Mouse (Mus musculus) forebrain, embryonic 14.5 days (tissue): ENCODE data around the gene Tbc1d30. TPM values are rescaled to one million over a fixed set of nuclear protein-coding genes. Genes with fewer than 3 reads are reported as not detected.
A peak's percentile ranks its signal among the peaks of the same experiment; 100 is the strongest.
"Not testable (repeated sequence)": the region's sequence is repeated elsewhere in the genome, so short reads cannot be mapped to it uniquely, and the experiment has no call there.

Experiments
- ATAC-seq: fragments of 200-750 bp; cut with Nextera tagmentation; 2 replicates; pipeline ENCODE4 v1.8.0; 2017; ENCODE audit warnings: mild to moderate bottlenecking, moderate library complexity
- DNase-seq: peaks from one replicate; pipeline ENCODE4 v3.0.0-alpha.2; 2015; ENCODE audit warnings: low spot score
- H3K27ac ChIP-seq: fragments of 300-500 bp; sonication (generic); 2 replicates; pipeline ENCODE4 v1.5.1; 2014; ENCODE audit warnings: low read depth, mild to moderate bottlenecking, control low read depth, low read length, moderate library complexity
- H3K27me3 ChIP-seq: fragments of 300-500 bp; sonication (generic); replicated peaks from 2 replicates; pipeline ENCODE4 v1.6.1; 2014; ENCODE audit warnings: low read length, control low read depth, mixed read lengths; ENCODE audit not compliant: control insufficient read depth, insufficient read depth
- H3K36me3 ChIP-seq: fragments of 300-500 bp; sonication (generic); 2 replicates; pipeline ENCODE4 v1.6.1; 2014; ENCODE audit warnings: low read length, control low read depth; ENCODE audit not compliant: control insufficient read depth, insufficient read depth
- H3K4me1 ChIP-seq: fragments of 300-500 bp; sonication (generic); 2 replicates; pipeline ENCODE4 v1.6.1; 2014; ENCODE audit warnings: antibody characterized with exemption, low read length, control low read depth; ENCODE audit not compliant: control insufficient read depth, insufficient read depth
- H3K4me2 ChIP-seq: fragments of 300-500 bp; sonication (generic); 2 replicates; pipeline ENCODE4 v1.6.1; 2014; ENCODE audit warnings: mild to moderate bottlenecking, control low read depth, low read length
- H3K4me3 ChIP-seq: fragments of 300-500 bp; sonication (generic); 2 replicates; pipeline ENCODE4 v1.5.1; 2014; ENCODE audit warnings: low read depth, low read length, control low read depth
- H3K9ac ChIP-seq: fragments of 300-500 bp; sonication (generic); 2 replicates; pipeline ENCODE4 v1.6.1; 2014; ENCODE audit warnings: mild to moderate bottlenecking, low read length, control low read depth, moderate library complexity
- H3K9me3 ChIP-seq: fragments of 300-500 bp; sonication (generic); replicated peaks from 2 replicates; pipeline ENCODE4 v1.6.1; 2016; ENCODE audit warnings: low read length, control low read depth, mixed read lengths; ENCODE audit not compliant: control insufficient read depth
- WGBS: fragments of 180-500 bp; shearing (Covaris S2); extraction: QIAGEN DNeasy Blood & Tissue Kit; methylation state at CpG from one replicate; pipeline ENCODE4 v1.1.7; 2014; 5-methylcytosine and 5-hydroxymethylcytosine counted together
- polyA plus RNA-seq: library from polyadenylated mRNA; unstranded; fragments of >200 nt; fragmentation: Nextera tagmentation; extraction: Ambion mirVana; gene quantifications from 2 replicates; pipeline ENCODE4 v1.2.1, GENCODE M21; 2014

The Tbc1d30 gene
- polyA plus RNA-seq, 1 experiment from 2014 or later, result 9.3 TPM

- peaks cover 9% of the 10 kb centered on the region for H3K4me1 ChIP-seq
Observed at GRCm38 (mm10) chr10:121351692-121352290, 713 bp upstream of the Tbc1d30 start.

GRCm38 (mm10) chr10:121350357-121351065 is 567 bp downstream of the Tbc1d30 start:
- peak; percentile 75 for ATAC-seq
- H3K4me3 ChIP-seq, result peak overlapping the region; percentile 43
- H3K9me3 ChIP-seq, result no peaks in the 10 kb centered on the region
- H3K36me3 ChIP-seq, result no peaks in the 10 kb centered on the region
- peak overlapping the region; percentile 78 for H3K4me2 ChIP-seq
- H3K4me1 ChIP-seq, result peaks cover 9% of the 10 kb centered on the region
- peak; percentile 58 for DNase-seq
- H3K9ac ChIP-seq, result peak overlapping the region; percentile 52
- no peak overlapping the region for H3K27ac ChIP-seq
- WGBS, result under 1% methylated on average over 34 of the region's 35 CpGs
- peaks cover 15% of the 10 kb centered on the region for H3K27me3 ChIP-seq

More at GRCm38 (mm10) chr10:121351692-121352290, 713 bp upstream of the Tbc1d30 start:
- ATAC-seq (no peak), DNase-seq (no peak)
- H3K27ac ChIP-seq, result no peak overlapping the region
- H3K36me3 ChIP-seq, result no peaks in the 10 kb centered on the region
- H3K27me3 ChIP-seq, result peaks cover 15% of the 10 kb centered on the region
- H3K4me2 ChIP-seq, result peak overlapping the region; percentile 78
- 33% methylated on average over 15 of the region's 15 CpGs for WGBS
- H3K4me3 ChIP-seq, result peak overlapping the region; percentile 43
- H3K9ac ChIP-seq, result no peak overlapping the region
- no peaks in the 10 kb centered on the region for H3K9me3 ChIP-seq

- Histone ChIP-seq H3K4me2 (no peak overlapping the region), H3K4me1 (peaks cover 9% of the 10 kb centered on the region), H3K9me3 (no peaks in the 10 kb centered on the region), H3K4me3 (no peak overlapping the region), H3K9ac (no peak overlapping the region), H3K27ac (no peak overlapping the region), H3K36me3 (no peaks in the 10 kb centered on the region), H3K27me3 (peaks cover 15% of the 10 kb centered on the region)
- ATAC-seq (no peak), DNase-seq (no peak)
- 58% methylated on average over 5 of the region's 5 CpGs for WGBS
Observed at GRCm38 (mm10) chr10:121349244-121349643, 1.8 kb downstream of the Tbc1d30 start.

GRCm38 (mm10) chr10:121343867-121344266 is 7.2 kb downstream of the Tbc1d30 start:
- Histone ChIP-seq H3K4me3 (no peak overlapping the region), H3K9me3 (no peaks in the 10 kb centered on the region), H3K36me3 (no peaks in the 10 kb centered on the region), H3K4me1 (peaks cover 13% of the 10 kb centered on the region), H3K9ac (no peak overlapping the region), H3K27me3 (no peaks in the 10 kb centered on the region), H3K4me2 (no peak overlapping the region), H3K27ac (no peak overlapping the region)
- ATAC-seq (no peak), DNase-seq (no peak)
- WGBS, result 79% methylated on average over 6 of the region's 6 CpGs

- ATAC-seq (no peak), DNase-seq (no peak)
- Histone ChIP-seq H3K9ac (no peak overlapping the region), H3K36me3 (no peaks in the 10 kb centered on the region), H3K27ac (no peak overlapping the region), H3K4me1 (peaks cover 13% of the 10 kb centered on the region), H3K27me3 (no peaks in the 10 kb centered on the region), H3K4me3 (no peak overlapping the region), H3K4me2 (no peak overlapping the region), H3K9me3 (no peaks in the 10 kb centered on the region)
- WGBS, result 98% methylated on average over 10 of the region's 10 CpGs
Observed at GRCm38 (mm10) chr10:121342260-121342659, 8.8 kb downstream of the Tbc1d30 start.

- WGBS, result 48% methylated on average over 11 of the region's 11 CpGs
- Histone ChIP-seq H3K4me1 (peaks cover 13% of the 10 kb centered on the region), H3K4me2 (no peak overlapping the region), H3K4me3 (no peak overlapping the region), H3K27ac (no peak overlapping the region), H3K9me3 (no peaks in the 10 kb centered on the region), H3K9ac (no peak overlapping the region), H3K36me3 (no peaks in the 10 kb centered on the region), H3K27me3 (no peaks in the 10 kb centered on the region)
- ATAC-seq, result peak; percentile 89
- DNase-seq, result peak; percentile 72
Observed at GRCm38 (mm10) chr10:121340754-121341593, 10.1 kb downstream of the Tbc1d30 start.

- 83% methylated on average over 14 of the region's 14 CpGs for WGBS
- H3K27me3 ChIP-seq, result not testable (repeated sequence)
Observed at GRCm38 (mm10) chr10:121336536-121336935, 14.5 kb downstream of the Tbc1d30 start.

GRCm38 (mm10) chr10:121334576-121334975 is 16.5 kb downstream of the Tbc1d30 start:
- no peak overlapping the region for H3K4me2 ChIP-seq
- 79% methylated on average over 3 of the region's 3 CpGs for WGBS
- ATAC-seq, result no peak

More at GRCm38 (mm10) chr10:121336536-121336935, 14.5 kb downstream of the Tbc1d30 start:
- not testable (repeated sequence) for H3K9me3 ChIP-seq, H3K4me2 ChIP-seq, H3K9ac ChIP-seq, H3K36me3 ChIP-seq, H3K27ac ChIP-seq, H3K4me3 ChIP-seq, ATAC-seq, DNase-seq
- peaks cover 13% of the 10 kb centered on the region for H3K4me1 ChIP-seq

More at GRCm38 (mm10) chr10:121334576-121334975, 16.5 kb downstream of the Tbc1d30 start:
- no peaks in the 10 kb centered on the region for H3K27me3 ChIP-seq
- H3K4me3 ChIP-seq, result no peak overlapping the region
- no peaks in the 10 kb centered on the region for H3K4me1 ChIP-seq
- peak; percentile 46 for DNase-seq
- H3K9ac ChIP-seq, result no peak overlapping the region
- no peak overlapping the region for H3K27ac ChIP-seq
- H3K9me3 ChIP-seq, result no peaks in the 10 kb centered on the region
- no peaks in the 10 kb centered on the region for H3K36me3 ChIP-seq
